Mouse (Mus musculus): ENCODE results near the gene Zfp706.

Zfp706 gene

GRCm38 (mm10) chr15:36975256-36975620, 32.3 kb downstream of the Zfp706 start:
- DNase-seq, result no peak

- no peak for DNase-seq
Measured at GRCm38 (mm10) chr15:36974614-36975255, 32.8 kb downstream of the Zfp706 start.

- no peak for DNase-seq
Measured at GRCm38 (mm10) chr15:36973714-36974113, 33.9 kb downstream of the Zfp706 start.

- DNase-seq, result no peak
Measured at GRCm38 (mm10) chr15:36973290-36973689, 34.3 kb downstream of the Zfp706 start.

GRCm38 (mm10) chr15:36969794-36970193, 37.8 kb downstream of the Zfp706 start:
- DNase-seq, result peak; percentile 28

GRCm38 (mm10) chr15:36968295-36968694, 39.3 kb downstream of the Zfp706 start:
- no peak for DNase-seq

- DNase-seq, result no peak
Measured at GRCm38 (mm10) chr15:36967381-36968211, 40.0 kb downstream of the Zfp706 start.

GRCm38 (mm10) chr15:36966940-36967339, 40.6 kb downstream of the Zfp706 start:
- DNase-seq, result no peak

- DNase-seq, result no peak
Measured at GRCm38 (mm10) chr15:36966466-36966865, 41.1 kb downstream of the Zfp706 start.

GRCm38 (mm10) chr15:36965743-36966142, 41.8 kb downstream of the Zfp706 start:
- no peak for DNase-seq

GRCm38 (mm10) chr15:36962931-36963330, 44.6 kb downstream of the Zfp706 start:
- DNase-seq, result no peak

GRCm38 (mm10) chr15:36960876-36961237, 46.7 kb downstream of the Zfp706 start:
- DNase-seq, result no peak

- DNase-seq, result peak; percentile 79
Measured at GRCm38 (mm10) chr15:36960010-36960875, 47.3 kb downstream of the Zfp706 start.

GRCm38 (mm10) chr15:36956221-36956620, 51.4 kb downstream of the Zfp706 start:
- DNase-seq, result no peak

GRCm38 (mm10) chr15:36950258-36950657, 57.3 kb downstream of the Zfp706 start:
- no peak for DNase-seq

- DNase-seq, result no peak
Measured at GRCm38 (mm10) chr15:36948866-36949546, 58.6 kb downstream of the Zfp706 start.

All from liver (tissue).